Mouse (Mus musculus): ENCODE results near the gene Osbpl5. TPM values are rescaled to one million over a fixed set of nuclear protein-coding genes. Genes with fewer than 3 reads are reported as not detected.
"Not testable (repeated sequence)": the region's sequence is repeated elsewhere in the genome, so short reads cannot be mapped to it uniquely, and the experiment has no call there.

The Osbpl5 gene
- polyA plus RNA-seq, 2 experiments: 51.3 to 60.4 TPM

DNA sequence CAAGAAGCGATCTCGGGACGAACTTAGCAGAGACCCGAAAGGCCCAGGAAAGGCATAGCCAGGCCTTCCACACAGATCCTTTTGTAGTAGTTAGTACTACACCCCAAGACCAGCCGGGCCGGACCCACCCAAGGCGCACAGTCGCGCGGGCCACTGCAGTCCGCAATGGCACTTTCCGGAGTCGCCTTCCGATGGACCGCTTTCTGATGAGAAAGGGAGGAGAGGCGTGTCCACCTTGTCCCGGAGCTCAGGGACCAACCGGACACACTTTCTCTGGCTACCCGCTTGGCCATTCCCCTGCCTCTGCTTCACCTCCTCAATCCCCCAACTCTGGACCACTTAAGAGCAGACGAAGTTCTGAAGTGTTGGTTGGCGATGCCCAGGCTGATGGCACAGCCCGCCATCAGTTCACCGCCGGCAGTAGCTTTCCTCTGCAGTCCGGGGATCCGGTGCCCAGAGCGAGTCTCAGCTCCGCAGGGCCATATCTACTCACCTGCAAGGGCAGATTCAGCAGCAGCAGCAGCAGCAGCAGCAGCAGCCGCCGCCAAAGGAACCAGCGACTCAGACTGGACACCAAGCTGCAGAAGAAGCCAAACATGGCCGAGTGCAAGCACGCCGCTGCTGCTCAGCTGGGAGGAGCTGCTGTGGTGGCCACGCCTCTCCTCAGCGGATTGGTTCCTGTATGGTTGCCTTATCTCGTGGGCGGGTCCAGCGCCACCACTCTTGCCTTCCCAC lies 107.6 kb downstream of the Osbpl5 start, which contains the start of gene Tnfrsf22:
TSS of gene Tnfrsf22 (minus strand) at position 628 of the 735 bp plus-strand sequence.
- Histone ChIP-seq H3K9ac (ENCODE audit: low read depth, low read length, severe bottlenecking) (peak within 1 kb of the TSS; percentile 66), H3K9me3 (ENCODE audit: control insufficient read depth, low read length) (no peaks in the 10 kb centered on the region), H3K4me1 (ENCODE audit: control insufficient read depth, insufficient read depth, low read length) (no peaks in the 10 kb centered on the region), H3K4me3 (replicated peaks; ENCODE audit: low read length) (peak within 1 kb of the TSS; percentile 63), H3K4me2 (replicated peaks; ENCODE audit: low read depth, low read length, severe bottlenecking) (peak within 1 kb of the TSS; percentile 73), H3K27ac (replicated peaks; ENCODE audit: low read depth, low read length) (no peak within 1 kb of the TSS), H3K36me3 (ENCODE audit: control insufficient read depth, insufficient read depth, low read length) (no peaks in the 10 kb centered on the region), H3K27me3 (ENCODE audit: control insufficient read depth, insufficient read depth, low read length) (no peaks in the 10 kb centered on the region)
- TF ChIP-seq POLR2A (IDR thresholded peaks at IDR 0.05; ENCODE audit: borderline replicate concordance, extremely low read depth, insufficient read depth, insufficient read length): 0 out of 2 replicates have a peak, but pooled peaks have one; percentile 28
- WGBS: 3% methylated on average over 37 of the region's 39 CpGs
- DNase-seq (ENCODE audit: low spot score): peak; percentile 91
- ATAC-seq (ENCODE audit: low FRiP score, low read depth): peak; percentile 99

- not testable (repeated sequence) for ATAC-seq (ENCODE audit: low FRiP score, low read depth); H3K4me3 ChIP-seq (replicated peaks; ENCODE audit: low read length); H3K4me2 ChIP-seq (replicated peaks; ENCODE audit: low read depth, low read length, severe bottlenecking); H3K4me1 ChIP-seq (ENCODE audit: control insufficient read depth, insufficient read depth, low read length); H3K27ac ChIP-seq (replicated peaks; ENCODE audit: low read depth, low read length); H3K9me3 ChIP-seq (ENCODE audit: control insufficient read depth, low read length); H3K9ac ChIP-seq (ENCODE audit: low read depth, low read length, severe bottlenecking); H3K27me3 ChIP-seq (ENCODE audit: control insufficient read depth, insufficient read depth, low read length); DNase-seq (ENCODE audit: low spot score); H3K36me3 ChIP-seq (ENCODE audit: control insufficient read depth, insufficient read depth, low read length)
- WGBS: 87% methylated on average over 2 of the region's 2 CpGs
These were observed 112.8 kb downstream of the Osbpl5 start for GRCm38 (mm10) chr7:143643949-143644348.

Small RNA genes within 50 kb of the gene (microRNA-seq; reads per million reads assigned to microRNA genes)
- gene Gm22064: not detected

Other genes with a start within 250 kb of the Osbpl5 start
- gene Nap1l4, start 207.9 kb downstream of the Osbpl5 start, polyA plus RNA-seq (2012; rRNA removed): 146 and 192 TPM in 2 replicates
- gene Nap1l4, start 207.9 kb downstream of the Osbpl5 start, polyA plus RNA-seq (2014; fragmentation: Nextera tagmentation; extraction: Ambion mirVana): 116 and 121 TPM in 2 replicates
- gene Cars, start 156.9 kb downstream of the Osbpl5 start, polyA plus RNA-seq (2012; rRNA removed): 35.9 and 48.0 TPM in 2 replicates
- gene Cars, start 156.9 kb downstream of the Osbpl5 start, polyA plus RNA-seq (2014; fragmentation: Nextera tagmentation; extraction: Ambion mirVana): 48.9 and 55.8 TPM in 2 replicates
- gene Tnfrsf26, start 128.3 kb downstream of the Osbpl5 start, polyA plus RNA-seq (2012; rRNA removed): 0.35 and 0.51 TPM in 2 replicates
- gene Tnfrsf26, start 128.3 kb downstream of the Osbpl5 start, polyA plus RNA-seq (2014; fragmentation: Nextera tagmentation; extraction: Ambion mirVana): 0.54 and 0.61 TPM in 2 replicates
- gene Tnfrsf22, start 107.3 kb downstream of the Osbpl5 start, polyA plus RNA-seq (2012; rRNA removed): 20.5 and 24.4 TPM in 2 replicates
- 10.7 and 13.0 TPM in 2 replicates for gene Tnfrsf22, start 107.3 kb downstream of the Osbpl5 start, polyA plus RNA-seq (2014; fragmentation: Nextera tagmentation; extraction: Ambion mirVana)
- gene Tnfrsf23, start 71.1 kb downstream of the Osbpl5 start, polyA plus RNA-seq (2012; rRNA removed): 5.5 TPM in 2 replicates
- gene Tnfrsf23, start 71.1 kb downstream of the Osbpl5 start, polyA plus RNA-seq (2014; fragmentation: Nextera tagmentation; extraction: Ambion mirVana): 2.8 and 3.2 TPM in 2 replicates
- not detected in 2 replicates for gene Mrgprg, start 10.0 kb upstream of the Osbpl5 start, polyA plus RNA-seq (2012; rRNA removed)
- gene Mrgprg, start 10.0 kb upstream of the Osbpl5 start, polyA plus RNA-seq (2014; fragmentation: Nextera tagmentation; extraction: Ambion mirVana): not detected in 2 replicates
- 2.1 and 3.0 TPM in 2 replicates for gene Mrgpre, start 27.5 kb upstream of the Osbpl5 start, polyA plus RNA-seq (2012; rRNA removed)
- 1.5 and 1.9 TPM in 2 replicates for gene Mrgpre, start 27.5 kb upstream of the Osbpl5 start, polyA plus RNA-seq (2014; fragmentation: Nextera tagmentation; extraction: Ambion mirVana)
- 14.0 and 16.9 TPM in 2 replicates for gene Nadsyn1, start 65.9 kb upstream of the Osbpl5 start, polyA plus RNA-seq (2012; rRNA removed)
- 5.4 and 5.5 TPM in 2 replicates for gene Nadsyn1, start 65.9 kb upstream of the Osbpl5 start, polyA plus RNA-seq (2014; fragmentation: Nextera tagmentation; extraction: Ambion mirVana)
- 82.8 and 98.4 TPM in 2 replicates for gene Dhcr7, start 66.2 kb upstream of the Osbpl5 start, polyA plus RNA-seq (2012; rRNA removed)
- 42.8 and 52.7 TPM in 2 replicates for gene Dhcr7, start 66.2 kb upstream of the Osbpl5 start, polyA plus RNA-seq (2014; fragmentation: Nextera tagmentation; extraction: Ambion mirVana)
- not detected in 2 replicates for gene Gm498, start 109.9 kb upstream of the Osbpl5 start, polyA plus RNA-seq (2012; rRNA removed)
- not detected in 2 replicates for gene Gm498, start 109.9 kb upstream of the Osbpl5 start, polyA plus RNA-seq (2014; fragmentation: Nextera tagmentation; extraction: Ambion mirVana)
- 0.81 and 0.89 TPM in 2 replicates for gene Shank2, start 244.9 kb upstream of the Osbpl5 start, polyA plus RNA-seq (2012; rRNA removed)
- 0.33 and 0.59 TPM in 2 replicates for gene Shank2, start 244.9 kb upstream of the Osbpl5 start, polyA plus RNA-seq (2014; fragmentation: Nextera tagmentation; extraction: Ambion mirVana)

All from limb, embryonic 14.5 days (tissue).